Mouse (Mus musculus) heart, postnatal 0 days (tissue): ENCODE data around the gene Cttnbp2nl. TPM values are rescaled to one million over a fixed set of nuclear protein-coding genes. Genes with fewer than 3 reads are reported as not detected.

Experiments used
- ATAC-seq: fragments of 200-750 bp; cut with Nextera tagmentation; 2 replicates; pipeline ENCODE4 v1.8.0; 2017; ENCODE audit warnings: low read depth, moderate number of reproducible peaks, moderate library complexity; ENCODE audit not compliant: insufficient read depth
- DNase-seq: peaks from one replicate; pipeline ENCODE4 v3.0.0-alpha.2; 2016; ENCODE audit warnings: low spot score
- H3K27ac ChIP-seq: fragments of 300-500 bp; sonication (generic); 2 replicates; pipeline ENCODE4 v1.5.1; 2014; ENCODE audit warnings: low read depth, mild to moderate bottlenecking
- H3K27me3 ChIP-seq: fragments of 300-500 bp; sonication (generic); 2 replicates; pipeline ENCODE4 v1.6.1; 2014; ENCODE audit warnings: low read length, mixed read lengths; ENCODE audit not compliant: control insufficient read depth, insufficient read depth
- H3K36me3 ChIP-seq: fragments of 300-500 bp; sonication (generic); replicated peaks from 2 replicates; pipeline ENCODE4 v1.6.1; 2014; ENCODE audit warnings: low read length, mixed read lengths; ENCODE audit not compliant: control insufficient read depth, insufficient read depth
- H3K4me1 ChIP-seq: fragments of 300-500 bp; sonication (generic); 2 replicates; pipeline ENCODE4 v1.6.1; 2014; ENCODE audit warnings: antibody characterized with exemption; ENCODE audit not compliant: control insufficient read depth, insufficient read depth
- H3K4me2 ChIP-seq: fragments of 300-500 bp; sonication (generic); 2 replicates; pipeline ENCODE4 v1.6.1; 2014; ENCODE audit warnings: low read depth, mild to moderate bottlenecking, low read length, moderate library complexity
- H3K4me3 ChIP-seq: fragments of 300-500 bp; sonication (generic); 2 replicates; pipeline ENCODE4 v1.5.1; 2014; ENCODE audit warnings: low read depth, low read length
- H3K9ac ChIP-seq: fragments of 300-500 bp; sonication (generic); replicated peaks from 2 replicates; pipeline ENCODE4 v1.6.1; 2014; ENCODE audit warnings: low read depth, low read length, mixed read lengths
- H3K9me3 ChIP-seq: fragments of 300-500 bp; sonication (generic); replicated peaks from 2 replicates; pipeline ENCODE4 v1.6.1; 2016; ENCODE audit warnings: low read length; ENCODE audit not compliant: control insufficient read depth
- CTCF ChIP-seq: IDR thresholded peaks from 2 replicates; pipeline ENCODE4 v1.5.1; 2016; ENCODE audit warnings: antibody characterized with exemption, control low read depth, low read depth
- EP300 ChIP-seq: IDR thresholded peaks from 2 replicates; pipeline ENCODE4 v1.6.1; 2016; ENCODE audit warnings: antibody characterized with exemption, low read depth
- WGBS: fragments of 180-500 bp; shearing (Covaris S2); extraction: QIAGEN DNeasy Blood & Tissue Kit; methylation state at CpG from one replicate; pipeline ENCODE4 v1.1.7; 2014; 5-methylcytosine and 5-hydroxymethylcytosine counted together
- polyA plus RNA-seq: library from polyadenylated mRNA; unstranded; fragments of >200 nt; fragmentation: Nextera tagmentation; extraction: Ambion mirVana; gene quantifications from 2 replicates; pipeline ENCODE4 v1.2.1, GENCODE M21; 2015
- total RNA-seq: library from RNA; depleted of rRNA; stranded (reverse); fragments of >200 nt; gene quantifications from 2 replicates; pipeline ENCODE4 v1.2.3, GENCODE M21; 2014; ENCODE audit warnings: low replicate concordance; rRNA removed

The Cttnbp2nl gene
- total and polyA plus RNA-seq, 2 experiments from 2014 or later, result 12.6 to 15.0 TPM

DNA sequence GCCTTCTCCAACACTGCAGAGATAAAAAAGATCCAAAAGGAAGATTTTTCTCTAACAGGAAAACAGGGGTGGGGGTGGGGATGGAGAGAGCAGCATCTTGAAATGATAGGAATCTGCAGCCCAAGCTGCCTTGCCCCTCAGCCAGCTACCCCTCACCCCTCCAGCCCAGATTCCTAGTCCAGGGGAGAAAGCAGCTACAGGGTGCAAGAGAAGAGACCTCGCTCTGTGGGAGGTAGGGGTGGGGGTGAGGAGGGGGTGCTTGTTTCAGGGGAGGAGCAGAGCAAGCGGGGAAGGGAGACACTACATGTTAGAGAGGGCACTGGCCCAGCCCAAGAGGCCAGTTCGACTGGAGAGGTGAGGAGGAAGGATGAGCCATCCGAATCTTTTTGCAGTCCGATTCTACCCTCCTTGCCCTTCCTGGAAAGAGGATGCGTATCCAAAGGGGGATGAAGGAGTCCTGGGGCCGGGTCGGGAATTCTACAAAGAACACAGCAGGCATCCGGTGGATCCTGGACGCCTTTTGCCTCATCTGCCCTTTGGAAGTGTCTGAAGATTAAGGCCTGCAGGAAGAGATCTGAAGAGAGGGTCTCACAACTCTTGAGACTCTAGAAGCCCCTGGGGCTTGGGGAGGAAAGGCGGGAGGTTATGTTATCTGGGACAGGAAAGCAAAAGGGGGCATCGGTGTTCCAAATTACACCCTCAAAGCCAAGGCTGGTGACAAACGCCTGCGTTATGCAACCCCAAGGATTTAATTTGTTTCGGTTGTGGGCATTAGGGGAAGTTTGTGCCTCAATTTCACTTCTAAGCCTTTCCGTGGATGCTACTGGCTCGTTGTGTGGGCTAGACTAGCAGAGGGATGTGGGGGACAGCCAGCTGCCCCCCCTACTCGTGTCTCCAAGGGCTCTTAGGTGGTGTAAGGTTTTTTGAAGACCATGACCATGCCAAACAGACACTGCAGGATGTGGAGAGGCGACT, 92.6 kb downstream of the Cttnbp2nl start:
- Histone ChIP-seq H3K9ac (no peak overlapping the region), H3K4me1 (0 out of 2 replicates have a peak, but pooled peaks cover 10% of the 10 kb centered on the region), H3K36me3 (peaks cover 3% of the 10 kb centered on the region; the same call in 1 of the 2 replicates), H3K27ac (no peak overlapping the region), H3K27me3 (peaks cover 54% of the 10 kb centered on the region), H3K4me3 (no peak overlapping the region), H3K9me3 (no peaks in the 10 kb centered on the region), H3K4me2 (no peak overlapping the region)
- no peak for ATAC-seq
- 15% methylated on average over 19 of the region's 19 CpGs for WGBS
- DNase-seq, result no peak
- TF ChIP-seq CTCF (no peak), EP300 (no peak)

DNA sequence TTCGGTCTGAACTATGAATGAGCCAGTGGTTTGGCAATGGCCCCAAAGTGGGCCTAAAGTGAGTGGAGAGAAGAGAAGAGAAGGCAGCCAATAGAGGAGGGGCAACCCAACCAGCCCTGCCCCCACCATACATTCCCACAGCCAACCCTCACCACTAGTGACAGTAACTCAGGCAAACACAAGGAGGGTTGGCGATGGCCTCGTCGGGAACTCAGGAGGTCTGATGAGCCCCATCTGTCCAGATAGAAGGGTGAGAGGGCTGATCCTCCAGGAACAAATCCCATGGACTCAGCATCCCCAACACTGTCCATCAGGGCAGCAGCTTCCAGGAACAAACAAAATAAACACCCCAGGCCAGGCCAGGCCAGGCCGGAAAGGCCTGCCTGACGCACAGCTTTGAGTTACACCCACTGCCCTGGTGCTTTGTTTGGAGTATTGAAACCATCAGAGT, 96.8 kb downstream of the Cttnbp2nl start:
- H3K27ac ChIP-seq, result no peak overlapping the region
- peaks cover 25% of the 10 kb centered on the region for H3K27me3 ChIP-seq
- DNase-seq, result no peak
- TF ChIP-seq CTCF (no peak), EP300 (no peak)
- no peak overlapping the region for H3K4me2 ChIP-seq
- H3K4me1 ChIP-seq, result peaks cover 6% of the 10 kb centered on the region; the same call in 1 of the 2 replicates
- H3K36me3 ChIP-seq, result peaks cover 21% of the 10 kb centered on the region
- no peak overlapping the region for H3K9ac ChIP-seq
- 64% methylated on average over 6 of the region's 6 CpGs for WGBS
- ATAC-seq, result peak; percentile 22; the same call in 1 of the 2 replicates
- no peak overlapping the region for H3K4me3 ChIP-seq
- H3K9me3 ChIP-seq, result no peaks in the 10 kb centered on the region

DNA sequence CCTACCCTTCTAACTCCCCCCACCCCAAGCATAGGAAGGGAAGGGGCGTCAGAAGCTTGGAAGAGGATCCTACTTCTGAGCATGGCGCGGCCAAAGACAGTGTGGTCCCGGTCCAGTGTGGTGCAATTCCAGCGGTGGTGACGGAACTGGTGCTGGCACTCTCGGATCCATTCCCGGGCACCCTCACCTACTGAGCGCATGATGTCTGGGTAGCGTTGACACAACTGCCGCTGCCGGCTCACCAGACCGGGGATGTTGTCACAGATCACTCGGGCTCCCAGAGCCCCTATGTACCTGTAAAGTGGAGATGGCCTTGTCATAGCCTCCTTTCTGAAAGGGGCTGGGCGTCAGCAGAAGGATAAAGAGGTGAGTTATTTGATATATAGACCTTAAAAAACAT, 98.4 kb downstream of the Cttnbp2nl start:
- no peaks in the 10 kb centered on the region for H3K9me3 ChIP-seq
- peaks cover 6% of the 10 kb centered on the region; the same call in 1 of the 2 replicates for H3K4me1 ChIP-seq
- 95% methylated on average over 15 of the region's 15 CpGs for WGBS
- peaks cover 25% of the 10 kb centered on the region for H3K36me3 ChIP-seq
- no peak overlapping the region for H3K27ac ChIP-seq
- ATAC-seq (no peak), DNase-seq (no peak)
- no peak for TF ChIP-seq CTCF
- TF ChIP-seq EP300, result no peak
- no peak overlapping the region for H3K9ac ChIP-seq
- no peak overlapping the region for H3K4me2 ChIP-seq
- peaks cover 9% of the 10 kb centered on the region; the same call in 1 of the 2 replicates for H3K27me3 ChIP-seq
- no peak overlapping the region for H3K4me3 ChIP-seq

DNA sequence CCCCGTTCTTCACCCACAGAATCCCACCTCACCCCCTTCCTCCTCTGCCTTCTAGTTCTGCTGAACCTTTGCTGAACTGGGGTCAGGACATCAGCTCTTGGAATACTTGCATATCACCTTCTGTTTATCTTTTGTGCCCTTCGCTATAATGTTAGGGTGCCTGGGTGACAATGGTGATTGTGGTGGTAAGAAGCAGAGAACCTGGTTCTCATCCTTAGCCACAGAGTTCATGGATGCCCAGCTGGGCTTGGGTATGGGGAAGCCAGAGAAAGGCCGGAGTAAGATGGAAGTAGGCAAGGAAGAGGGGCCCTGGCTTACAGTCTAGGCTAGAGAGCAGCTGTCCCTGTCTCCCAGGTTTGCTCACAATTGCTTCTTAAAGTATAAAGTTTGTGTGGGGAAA, 98.8 kb downstream of the Cttnbp2nl start:
- 99% methylated on average over 3 of the region's 3 CpGs for WGBS
- Histone ChIP-seq H3K4me3 (no peak overlapping the region), H3K9ac (no peak overlapping the region), H3K27me3 (peaks cover 8% of the 10 kb centered on the region; the same call in 1 of the 2 replicates), H3K36me3 (peaks cover 25% of the 10 kb centered on the region), H3K4me1 (peaks cover 6% of the 10 kb centered on the region; the same call in 1 of the 2 replicates), H3K4me2 (no peak overlapping the region), H3K9me3 (no peaks in the 10 kb centered on the region), H3K27ac (no peak overlapping the region)
- TF ChIP-seq CTCF, result no peak
- TF ChIP-seq EP300, result no peak
- ATAC-seq, result no peak
- no peak for DNase-seq

DNA sequence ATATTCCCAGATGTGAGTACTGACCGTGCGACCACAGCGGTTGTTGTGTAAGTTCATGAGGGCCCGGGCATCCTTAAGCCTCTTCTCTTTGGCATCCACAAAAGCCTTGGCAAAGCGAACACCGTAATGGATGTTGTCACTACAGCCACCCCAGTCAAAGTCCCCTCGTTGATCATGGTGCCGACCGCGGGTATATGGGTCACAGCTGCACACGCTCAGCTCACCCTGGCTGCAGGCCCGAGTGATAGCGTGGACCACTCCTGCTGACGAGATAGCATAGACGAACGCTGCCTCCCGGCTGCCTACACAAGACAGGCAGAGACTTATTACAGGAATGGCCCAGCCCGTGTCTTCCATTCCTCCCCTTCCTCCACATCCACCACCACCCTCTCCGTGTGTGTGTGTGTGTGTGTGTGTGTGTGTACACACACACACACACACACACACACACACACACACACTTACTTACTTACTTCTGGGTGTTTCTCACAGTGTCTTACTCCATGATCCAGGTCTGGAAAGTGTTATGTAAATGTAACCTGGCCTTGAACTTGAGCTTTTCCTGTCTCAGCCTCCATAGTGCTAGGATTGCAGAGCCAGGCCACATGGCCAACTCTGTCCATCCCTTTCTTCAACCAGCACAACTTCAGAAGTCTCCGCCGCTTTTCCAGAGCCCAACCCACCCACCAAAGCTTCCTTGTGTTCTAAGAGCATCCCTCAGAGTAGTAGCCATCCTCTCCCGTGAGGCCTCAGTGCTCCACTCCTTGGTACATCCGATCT, 99.9 kb downstream of the Cttnbp2nl start:
- 63% methylated on average over 23 of the region's 23 CpGs for WGBS
- Histone ChIP-seq H3K9ac (no peak overlapping the region), H3K27me3 (no peaks in the 10 kb centered on the region), H3K4me2 (no peak overlapping the region), H3K36me3 (peaks cover 30% of the 10 kb centered on the region), H3K9me3 (no peaks in the 10 kb centered on the region), H3K4me3 (no peak overlapping the region), H3K27ac (no peak overlapping the region), H3K4me1 (peaks cover 6% of the 10 kb centered on the region; the same call in 1 of the 2 replicates)
- ATAC-seq, result no peak
- TF ChIP-seq CTCF (no peak), EP300 (no peak)
- DNase-seq, result no peak

Other genes starting within 250 kb of the Cttnbp2nl start
- 19.9 and 20.2 TPM in 2 replicates for gene Mov10, start 234.6 kb downstream of the Cttnbp2nl start, total RNA-seq
- gene Mov10, start 234.6 kb downstream of the Cttnbp2nl start, polyA plus RNA-seq, result 13.2 and 14.0 TPM in 2 replicates
- gene St7l, start 189.1 kb downstream of the Cttnbp2nl start, total RNA-seq, result 11.6 and 14.2 TPM in 2 replicates
- 22.0 and 23.7 TPM in 2 replicates for gene St7l, start 189.1 kb downstream of the Cttnbp2nl start, polyA plus RNA-seq
- gene Capza1, start 188.6 kb downstream of the Cttnbp2nl start, total RNA-seq, result 141 and 143 TPM in 2 replicates
- gene Capza1, start 188.6 kb downstream of the Cttnbp2nl start, polyA plus RNA-seq, result 95.5 and 98.4 TPM in 2 replicates
- gene Wnt2b, start 91.2 kb downstream of the Cttnbp2nl start, total RNA-seq, result 0.80 and 1.4 TPM in 2 replicates
- gene Wnt2b, start 91.2 kb downstream of the Cttnbp2nl start, polyA plus RNA-seq, result 0.23 and 0.34 TPM in 2 replicates
- not detected in 2 replicates for gene 4930564D02Rik, start 13.7 kb upstream of the Cttnbp2nl start, total RNA-seq
- gene 4930564D02Rik, start 13.7 kb upstream of the Cttnbp2nl start, polyA plus RNA-seq, result not detected in 2 replicates